Mouse (Mus musculus): ENCODE data around the gene CK137956.

- TF ChIP-seq POLR2A (IDR thresholded peaks at IDR 0.05; ENCODE audit: insufficient read depth, low read length), result no peak
- no peak for TF ChIP-seq EP300 (IDR thresholded peaks at IDR 0.05; ENCODE audit: insufficient read depth, low read depth, low read length)
- TF ChIP-seq CTCF (IDR thresholded peaks at IDR 0.05; ENCODE audit: low read depth, low read length), result peak; percentile 24
Observed at GRCm38 (mm10) chr4:127970901-127971868, at the start of gene CK137956.
